Mouse (Mus musculus): Measurements from ENCODE around the gene Arrb2. TPM values are rescaled to one million over a fixed set of nuclear protein-coding genes. Genes with fewer than 3 reads are reported as not detected.
"Not testable (repeated sequence)": the region's sequence is repeated elsewhere in the genome, so short reads cannot be mapped to it uniquely, and the experiment has no call there.

The Arrb2 gene
- polyA plus RNA-seq, 1 experiment, result 1,596 TPM

GRCm38 (mm10) chr11:70419486-70419885 is 12.9 kb upstream of the Arrb2 start:
- no peak overlapping the region for H3K4me3 ChIP-seq (replicated peaks)
- H3K4me1 ChIP-seq, result peaks cover 21% of the 10 kb centered on the region
- peaks cover 2% of the 10 kb centered on the region for H3K27me3 ChIP-seq (replicated peaks)
- no peaks in the 10 kb centered on the region for H3K9me3 ChIP-seq
- TF ChIP-seq FLI1 (IDR thresholded peaks at IDR 0.05; ENCODE audit: low read length) (no peak), GATA1 (IDR thresholded peaks at IDR 0.05; ENCODE audit: borderline replicate concordance, low read length) (no peak)
- no peaks in the 10 kb centered on the region for H3K36me3 ChIP-seq (replicated peaks; ENCODE audit: low read length)

DNA sequence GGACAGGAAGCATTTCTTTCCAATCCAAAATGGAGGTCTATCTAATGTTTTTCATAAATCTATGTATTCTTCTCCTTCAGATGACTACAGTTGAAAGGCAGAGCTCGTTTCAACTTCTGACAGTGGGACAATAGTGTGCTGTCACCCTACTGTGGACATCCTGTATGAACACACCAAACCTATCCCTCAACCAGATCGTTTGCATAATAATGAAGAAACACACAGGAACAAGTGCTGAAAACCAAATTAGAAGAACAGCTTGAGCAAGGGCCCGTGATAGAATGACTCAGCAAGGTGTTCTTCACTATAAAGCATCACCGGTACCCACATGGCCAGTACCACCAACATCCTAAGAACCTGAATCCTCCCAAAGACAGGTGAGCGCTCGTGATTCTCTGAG is 5.8 kb upstream of the Arrb2 start:
- not testable (repeated sequence) for H3K27me3 ChIP-seq (replicated peaks); H3K9me3 ChIP-seq; H3K36me3 ChIP-seq (replicated peaks; ENCODE audit: low read length); H3K4me3 ChIP-seq (replicated peaks)
- H3K4me1 ChIP-seq, result peaks cover 11% of the 10 kb centered on the region

- peaks cover 26% of the 10 kb centered on the region for H3K36me3 ChIP-seq (replicated peaks; ENCODE audit: low read length)
- H3K4me1 ChIP-seq, result peaks cover 49% of the 10 kb centered on the region
- peak overlapping the region; percentile 92 for H3K4me3 ChIP-seq (replicated peaks)
- no peaks in the 10 kb centered on the region for H3K9me3 ChIP-seq
- H3K27me3 ChIP-seq (replicated peaks), result no peaks in the 10 kb centered on the region
- TF ChIP-seq FLI1 (IDR thresholded peaks at IDR 0.05; ENCODE audit: low read length) (no peak), GATA1 (IDR thresholded peaks at IDR 0.05; ENCODE audit: borderline replicate concordance, low read length) (no peak)
Observed at GRCm38 (mm10) chr11:70431574-70431973, 861 bp upstream of the Arrb2 start.

DNA sequence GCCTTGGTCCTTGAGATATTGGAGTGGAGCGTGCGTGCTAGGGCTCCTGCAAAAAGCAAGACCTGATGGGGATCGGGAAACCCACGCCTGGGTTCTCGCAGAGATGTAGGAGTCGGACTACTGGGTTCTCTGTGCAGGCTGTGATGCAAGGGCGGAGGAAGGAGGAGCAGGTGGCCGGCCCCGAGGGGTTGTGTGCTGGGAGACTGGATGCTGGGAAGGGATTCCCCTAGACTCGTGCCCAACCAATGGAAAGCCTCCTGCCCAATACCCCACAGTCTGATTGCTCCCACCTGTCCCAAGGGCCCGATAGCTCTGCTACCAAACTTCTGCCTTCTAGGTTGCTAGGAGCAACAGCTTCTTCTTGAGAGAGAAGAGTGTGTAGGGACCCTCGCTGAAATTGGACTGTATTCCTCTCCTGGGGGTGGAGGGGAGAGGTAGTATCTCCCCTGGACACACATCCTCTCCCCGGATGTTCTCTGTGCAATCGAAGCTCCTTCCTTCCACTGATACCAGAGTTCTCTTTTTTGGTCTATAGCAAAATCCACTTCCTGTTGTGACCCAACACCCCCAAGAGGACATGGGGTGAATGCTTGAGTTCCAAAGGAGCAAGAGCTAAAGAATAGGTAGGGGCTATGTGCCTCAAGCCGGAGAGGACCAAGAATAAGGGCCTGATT is 597 bp downstream of the Arrb2 start:
- Histone ChIP-seq H3K4me1 (peaks cover 64% of the 10 kb centered on the region), H3K27me3 (replicated peaks) (no peaks in the 10 kb centered on the region), H3K4me3 (replicated peaks) (peak overlapping the region; percentile 92), H3K9me3 (no peaks in the 10 kb centered on the region), H3K36me3 (replicated peaks; ENCODE audit: low read length) (peaks cover 40% of the 10 kb centered on the region)
- TF ChIP-seq GATA1 (IDR thresholded peaks at IDR 0.05; ENCODE audit: borderline replicate concordance, low read length) (peak; percentile 57; the same call in 1 of the 3 replicates), FLI1 (IDR thresholded peaks at IDR 0.05; ENCODE audit: low read length) (no peak)

- H3K4me1 ChIP-seq, result peaks cover 69% of the 10 kb centered on the region
- peaks cover 45% of the 10 kb centered on the region for H3K36me3 ChIP-seq (replicated peaks; ENCODE audit: low read length)
- peak overlapping the region; percentile 92 for H3K4me3 ChIP-seq (replicated peaks)
- H3K9me3 ChIP-seq, result no peaks in the 10 kb centered on the region
- H3K27me3 ChIP-seq (replicated peaks), result no peaks in the 10 kb centered on the region
- TF ChIP-seq GATA1 (IDR thresholded peaks at IDR 0.05; ENCODE audit: borderline replicate concordance, low read length), result no peak
Observed at GRCm38 (mm10) chr11:70433569-70433943, 1.1 kb downstream of the Arrb2 start.

DNA sequence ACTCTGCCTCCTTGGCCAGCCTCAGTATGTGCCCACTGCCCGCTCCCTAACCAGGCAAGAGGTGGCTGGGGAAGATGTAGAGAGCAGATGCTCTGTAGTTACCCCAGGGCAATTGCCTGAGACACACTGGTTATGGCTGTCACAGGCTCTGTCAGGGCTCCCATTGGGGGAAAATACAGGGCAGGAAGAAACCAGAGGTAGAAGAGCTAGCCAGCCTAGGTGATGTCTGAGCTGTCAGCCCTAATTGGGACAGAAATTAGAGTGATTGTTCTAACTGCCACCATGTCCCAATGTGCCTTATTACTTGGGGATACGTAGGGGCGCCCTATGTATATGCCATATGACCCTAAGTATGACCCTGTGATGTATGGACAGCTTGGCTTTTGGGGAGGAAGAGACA is 1.5 kb downstream of the Arrb2 start:
- H3K36me3 ChIP-seq (replicated peaks; ENCODE audit: low read length), result peaks cover 49% of the 10 kb centered on the region
- TF ChIP-seq GATA1 (IDR thresholded peaks at IDR 0.05; ENCODE audit: borderline replicate concordance, low read length) (no peak), FLI1 (IDR thresholded peaks at IDR 0.05; ENCODE audit: low read length) (no peak)
- H3K4me1 ChIP-seq, result peaks cover 73% of the 10 kb centered on the region
- no peaks in the 10 kb centered on the region for H3K27me3 ChIP-seq (replicated peaks)
- peak overlapping the region; percentile 92 for H3K4me3 ChIP-seq (replicated peaks)
- no peaks in the 10 kb centered on the region for H3K9me3 ChIP-seq

- peaks cover 88% of the 10 kb centered on the region for H3K4me1 ChIP-seq
- H3K4me3 ChIP-seq (replicated peaks), result peak overlapping the region; percentile 92
- TF ChIP-seq GATA1 (IDR thresholded peaks at IDR 0.05; ENCODE audit: borderline replicate concordance, low read length) (no peak), FLI1 (IDR thresholded peaks at IDR 0.05; ENCODE audit: low read length) (no peak)
- H3K36me3 ChIP-seq (replicated peaks; ENCODE audit: low read length), result peaks cover 65% of the 10 kb centered on the region
- no peaks in the 10 kb centered on the region for H3K9me3 ChIP-seq
- no peaks in the 10 kb centered on the region for H3K27me3 ChIP-seq (replicated peaks)
Observed at GRCm38 (mm10) chr11:70435476-70435875, 3.0 kb downstream of the Arrb2 start.

GRCm38 (mm10) chr11:70437426-70437825 is 5.0 kb downstream of the Arrb2 start:
- no peak for TF ChIP-seq FLI1 (IDR thresholded peaks at IDR 0.05; ENCODE audit: low read length)
- TF ChIP-seq GATA1 (IDR thresholded peaks at IDR 0.05; ENCODE audit: borderline replicate concordance, low read length), result no peak

DNA sequence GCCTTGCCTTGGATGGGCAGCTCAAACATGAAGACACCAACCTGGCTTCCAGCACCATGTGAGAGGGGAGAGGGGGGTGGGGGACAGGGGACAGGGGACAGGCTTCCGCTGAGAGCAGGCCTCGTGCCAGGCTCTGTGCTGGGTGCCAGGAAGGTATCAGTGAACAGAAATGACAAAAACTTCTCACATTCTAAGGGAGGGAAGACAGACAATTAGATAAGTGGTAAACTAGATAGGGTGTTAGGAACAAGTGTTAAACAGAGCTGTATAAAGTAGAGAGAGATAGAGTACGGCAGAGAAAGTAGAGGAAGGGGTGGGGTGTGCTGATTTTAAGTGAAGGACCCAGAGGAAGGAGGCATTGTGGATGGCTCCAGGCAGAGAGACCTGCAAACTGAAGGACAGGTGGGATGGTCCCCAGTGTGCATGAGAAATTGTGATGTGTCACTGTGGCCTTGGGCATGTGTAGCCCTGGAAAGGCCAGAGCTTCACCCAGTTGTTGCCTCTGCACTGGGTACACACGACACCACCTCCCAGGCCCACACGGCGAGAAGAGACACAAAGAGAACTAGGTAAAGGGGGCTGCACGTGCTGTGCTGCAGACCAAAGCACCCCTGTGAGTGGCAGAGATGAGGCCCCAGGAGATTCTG is 6.4 kb downstream of the Arrb2 start:
- peaks cover 95% of the 10 kb centered on the region for H3K36me3 ChIP-seq (replicated peaks; ENCODE audit: low read length)
- no peak for TF ChIP-seq FLI1 (IDR thresholded peaks at IDR 0.05; ENCODE audit: low read length)
- TF ChIP-seq GATA1 (IDR thresholded peaks at IDR 0.05; ENCODE audit: borderline replicate concordance, low read length), result no peak
- H3K27me3 ChIP-seq (replicated peaks), result no peaks in the 10 kb centered on the region
- no peaks in the 10 kb centered on the region for H3K9me3 ChIP-seq
- peaks cover 89% of the 10 kb centered on the region for H3K4me1 ChIP-seq
- no peak overlapping the region for H3K4me3 ChIP-seq (replicated peaks)

More at GRCm38 (mm10) chr11:70437426-70437825, 5.0 kb downstream of the Arrb2 start:
- H3K9me3 ChIP-seq, result no peaks in the 10 kb centered on the region
- H3K4me1 ChIP-seq, result peaks cover 91% of the 10 kb centered on the region
- peak overlapping the region; percentile 33 for H3K4me3 ChIP-seq (replicated peaks)
- H3K36me3 ChIP-seq (replicated peaks; ENCODE audit: low read length), result peaks cover 83% of the 10 kb centered on the region
- no peaks in the 10 kb centered on the region for H3K27me3 ChIP-seq (replicated peaks)

DNA sequence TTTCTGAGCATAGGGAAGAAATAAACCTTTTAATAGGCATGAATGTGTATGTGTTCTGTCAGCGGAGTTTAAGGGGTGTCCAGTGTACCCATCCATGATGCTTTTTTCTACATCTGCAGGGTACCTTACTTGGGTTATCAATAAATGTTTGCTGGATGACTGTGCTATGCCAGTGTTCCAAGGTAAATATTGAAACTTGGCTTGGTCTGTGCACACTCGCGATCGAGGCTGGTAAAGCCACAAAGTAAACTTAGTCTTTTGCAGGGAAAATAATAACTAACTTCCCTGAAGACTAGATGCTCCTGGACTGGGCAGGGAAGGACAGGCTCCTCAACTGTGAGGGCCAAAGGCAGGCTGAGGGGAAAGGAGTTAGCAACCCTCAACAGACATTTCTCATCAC is 8.2 kb downstream of the Arrb2 start:
- no peak for TF ChIP-seq FLI1 (IDR thresholded peaks at IDR 0.05; ENCODE audit: low read length)
- TF ChIP-seq GATA1 (IDR thresholded peaks at IDR 0.05; ENCODE audit: borderline replicate concordance, low read length), result no peak
- peaks cover 82% of the 10 kb centered on the region for H3K4me1 ChIP-seq
- no peaks in the 10 kb centered on the region for H3K27me3 ChIP-seq (replicated peaks)
- peaks cover 82% of the 10 kb centered on the region for H3K36me3 ChIP-seq (replicated peaks; ENCODE audit: low read length)
- no peak overlapping the region for H3K4me3 ChIP-seq (replicated peaks)
- H3K9me3 ChIP-seq, result no peaks in the 10 kb centered on the region
